Mouse (Mus musculus) CH12F3 (cell line): ENCODE results near the gene Snap25.

Experiments used
- in situ Hi-C: fragments of 300-500 bp; cut with MboI; formaldehyde crosslinking; loops from 2 replicates; pipeline ENCODE4 v1.14.3; 2020; ENCODE audit warnings: low sequenced_read_pairs

Snap25 gene

DNA sequence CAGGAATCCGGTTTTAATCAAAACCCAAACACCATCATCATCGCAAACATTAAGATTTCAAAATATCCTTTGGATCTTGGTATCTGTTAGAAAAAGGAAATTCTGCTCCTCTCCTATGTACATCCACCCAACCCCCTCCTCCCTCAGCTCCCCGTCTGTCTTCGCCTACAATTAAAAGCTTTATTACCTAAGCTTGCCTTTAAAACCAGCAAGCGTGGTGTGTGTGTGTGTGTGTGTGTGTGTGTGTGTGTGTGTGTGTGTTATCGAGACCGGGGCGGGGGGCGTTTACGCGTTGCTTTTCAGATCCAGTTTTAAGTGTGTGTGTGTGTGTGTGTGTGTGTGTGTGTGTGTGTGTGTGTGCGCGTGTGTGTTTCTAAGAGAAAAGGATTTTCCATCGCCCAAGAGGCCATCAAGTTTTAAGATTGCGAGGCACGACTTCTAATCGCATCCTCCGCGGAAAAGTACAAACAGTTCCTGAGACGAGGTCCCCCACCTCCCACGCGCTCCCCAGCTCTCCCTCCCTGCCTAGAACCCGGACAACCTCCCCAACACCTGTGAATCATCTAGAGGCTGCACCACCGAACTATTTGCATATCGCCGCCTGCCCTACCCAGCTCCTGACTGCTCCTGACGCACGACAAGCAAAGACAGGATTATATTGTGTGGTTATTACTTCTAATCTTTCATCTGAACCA, 1.4 kb upstream of the Snap25 start:
- in situ Hi-C loops = no loop called here

DNA sequence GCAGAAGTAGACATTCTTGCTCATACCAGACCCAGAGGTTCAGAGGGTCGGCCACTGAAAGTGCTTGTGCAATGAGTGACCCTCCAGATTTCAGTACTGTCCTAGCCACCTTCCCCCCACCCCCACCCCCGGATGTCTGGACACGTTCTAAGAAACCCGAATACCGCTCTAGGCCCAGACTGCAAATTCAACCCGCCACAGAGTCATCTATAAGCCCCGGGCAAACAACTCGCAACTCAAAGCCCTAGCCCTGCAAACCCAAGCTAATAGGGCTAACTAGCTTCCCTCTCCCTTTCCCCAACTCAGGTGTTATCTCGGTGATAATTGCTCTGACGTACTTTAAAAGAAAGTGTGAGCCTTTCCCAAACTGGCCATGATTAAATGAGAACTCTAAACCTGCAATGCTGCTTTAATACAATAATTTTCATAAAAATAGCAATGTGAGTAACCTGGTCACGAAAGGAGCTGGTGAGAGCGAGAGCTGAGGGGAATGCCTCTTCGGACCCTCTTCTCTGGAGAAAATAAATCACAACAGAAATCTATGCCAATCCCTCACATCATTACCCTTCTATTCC, 725 bp upstream of the Snap25 start:
- in situ Hi-C loops = no loop called here

DNA sequence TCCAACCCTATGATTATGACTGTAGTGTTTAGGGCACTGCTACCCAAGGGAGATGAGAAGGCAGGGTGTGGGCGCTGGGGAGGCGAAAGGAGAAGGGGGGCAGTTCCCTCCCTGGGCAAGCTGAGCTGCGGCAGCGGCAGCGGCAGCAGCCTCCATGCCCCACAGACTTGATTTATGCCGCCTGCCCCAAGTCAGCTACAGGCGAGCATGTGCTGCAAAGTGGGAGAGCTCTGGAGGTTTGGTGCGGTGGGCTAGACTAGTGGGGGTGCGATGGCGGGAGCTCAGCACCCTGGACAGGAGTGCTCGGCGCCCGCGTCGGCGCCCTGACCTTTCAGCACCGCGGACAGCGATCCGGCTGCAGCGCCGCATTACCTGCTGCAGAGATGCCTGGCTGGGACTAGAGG, 757 bp downstream of the Snap25 start:
- in situ Hi-C loops = no loop called here

DNA sequence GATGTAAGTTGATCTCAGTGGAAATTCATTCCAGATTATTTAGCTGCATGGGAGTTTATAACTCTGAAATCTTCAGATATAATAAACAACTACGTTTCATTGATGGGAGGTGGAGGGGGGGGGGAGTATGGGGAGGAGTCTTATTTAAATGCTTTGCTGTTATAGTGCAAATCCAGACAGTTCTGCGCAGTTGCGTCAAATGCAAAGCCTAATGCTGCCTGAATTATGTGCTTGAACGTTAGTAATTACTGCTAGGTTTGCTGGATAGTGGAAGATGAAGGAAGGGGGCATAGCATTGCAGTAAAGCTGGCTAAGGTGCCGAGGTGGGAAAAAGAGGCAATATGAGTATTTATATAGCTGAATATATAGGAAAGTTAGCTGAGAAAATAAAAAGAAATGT, 2.3 kb downstream of the Snap25 start:
- in situ Hi-C loops = no loop called here

DNA sequence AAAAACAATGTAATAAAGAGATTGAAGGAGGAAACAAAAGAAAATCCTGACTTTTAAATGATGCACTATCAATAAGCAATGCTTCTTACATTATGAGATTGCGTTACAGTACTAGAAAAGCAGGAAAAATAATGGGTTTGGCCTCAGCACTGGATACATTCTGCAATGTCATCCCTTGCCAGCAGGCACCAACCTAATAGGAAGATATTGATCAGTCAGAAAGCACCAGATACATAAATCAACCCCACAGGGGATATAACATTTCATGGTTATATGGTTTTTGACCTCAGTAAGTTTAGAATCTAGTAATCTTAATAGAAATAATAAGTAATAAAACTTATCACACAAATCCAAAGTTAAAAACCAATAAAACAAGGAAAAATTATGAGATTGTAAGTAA, 3.1 kb downstream of the Snap25 start:
- in situ Hi-C loops = no loop called here

DNA sequence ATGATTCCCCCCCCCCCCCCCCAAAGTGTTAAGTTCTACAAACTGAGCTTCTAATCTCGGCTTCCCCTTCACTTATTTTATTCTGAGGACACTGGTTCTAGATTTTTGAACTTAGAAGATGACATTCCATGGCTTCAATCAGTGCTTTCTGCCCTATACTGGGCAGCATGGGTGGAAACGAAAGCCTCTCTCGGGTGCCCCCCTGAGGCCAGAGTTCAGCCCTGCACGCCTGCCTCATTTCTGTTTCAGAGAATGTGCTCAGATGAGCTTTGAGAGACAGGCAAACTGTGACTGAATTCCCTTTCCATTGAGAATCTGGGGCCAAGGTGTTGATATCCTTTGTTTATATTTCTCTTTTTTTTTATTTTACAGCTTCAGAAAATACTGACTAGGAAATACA, 7.0 kb downstream of the Snap25 start:
- in situ Hi-C loops = no loop called here

DNA sequence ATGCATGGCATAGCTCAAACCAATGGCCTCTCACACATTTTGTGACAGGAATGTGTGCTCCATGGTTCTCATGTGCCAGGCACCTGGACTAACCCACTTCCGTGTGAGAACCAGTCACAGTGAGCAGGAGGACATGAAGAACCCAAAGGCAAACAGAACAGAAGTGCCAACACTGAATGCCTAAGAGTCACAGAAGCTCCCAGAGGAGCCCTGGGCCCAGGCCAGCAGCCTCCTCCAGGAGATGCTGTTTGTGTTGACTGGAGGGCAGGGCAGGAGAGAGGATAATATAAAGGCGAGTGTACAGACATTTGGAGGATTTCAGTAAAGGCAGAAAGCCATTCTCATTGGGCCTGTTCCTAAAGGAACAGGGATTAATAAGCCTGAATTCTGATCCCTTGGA, 25.0 kb downstream of the Snap25 start:
- in situ Hi-C loops = no loop called here

DNA sequence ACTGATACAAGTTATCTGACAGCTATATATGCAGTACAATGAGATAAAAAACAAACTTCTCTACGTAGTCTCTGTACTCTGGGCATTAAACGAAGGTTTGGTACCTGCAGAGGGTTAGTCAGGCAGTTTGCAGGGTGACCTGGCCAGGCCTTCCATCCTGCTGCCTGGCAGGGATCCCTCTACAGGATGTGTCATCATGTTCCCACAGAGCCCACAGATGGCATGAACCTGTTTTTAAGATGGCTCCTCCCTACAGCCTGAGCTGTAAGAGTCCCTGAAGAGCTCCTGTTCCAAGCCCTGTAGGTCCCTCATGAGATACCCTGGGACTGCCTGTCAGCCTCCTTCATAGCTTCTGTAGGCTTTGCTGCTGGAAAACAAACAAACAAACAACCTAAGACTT, 29.0 kb downstream of the Snap25 start:
- in situ Hi-C loops = no loop called here

DNA sequence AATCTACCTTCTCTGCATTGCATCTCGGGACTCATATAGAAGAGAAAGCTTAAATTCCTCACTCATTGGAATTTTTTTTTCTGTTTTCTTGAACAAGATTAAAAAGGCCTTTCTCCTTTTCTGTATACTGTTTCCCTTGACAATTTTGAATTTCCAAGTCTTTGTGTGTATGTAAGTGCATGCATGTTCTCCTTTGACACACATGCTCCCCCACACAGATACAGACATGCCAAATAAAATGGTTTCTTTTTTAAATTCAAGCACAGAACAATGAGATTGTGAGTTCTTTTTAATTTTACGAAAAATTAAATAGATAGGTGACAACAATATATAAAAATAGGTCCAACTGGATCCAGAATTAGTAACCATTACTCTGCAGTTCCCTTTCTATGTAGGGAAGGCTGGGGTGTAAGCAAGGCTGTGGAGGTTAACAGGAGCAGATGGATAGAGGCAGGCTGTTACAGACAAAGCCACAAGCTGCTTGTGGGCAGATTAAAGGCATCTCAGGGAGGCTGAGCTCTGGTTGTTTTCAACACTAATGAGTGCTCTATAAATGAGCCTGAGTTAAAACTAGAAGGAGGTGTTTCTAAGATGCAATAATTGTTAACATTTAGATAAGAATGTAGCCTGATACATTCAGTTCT, 31.6 kb downstream of the Snap25 start:
- in situ Hi-C loops = no loop called here

DNA sequence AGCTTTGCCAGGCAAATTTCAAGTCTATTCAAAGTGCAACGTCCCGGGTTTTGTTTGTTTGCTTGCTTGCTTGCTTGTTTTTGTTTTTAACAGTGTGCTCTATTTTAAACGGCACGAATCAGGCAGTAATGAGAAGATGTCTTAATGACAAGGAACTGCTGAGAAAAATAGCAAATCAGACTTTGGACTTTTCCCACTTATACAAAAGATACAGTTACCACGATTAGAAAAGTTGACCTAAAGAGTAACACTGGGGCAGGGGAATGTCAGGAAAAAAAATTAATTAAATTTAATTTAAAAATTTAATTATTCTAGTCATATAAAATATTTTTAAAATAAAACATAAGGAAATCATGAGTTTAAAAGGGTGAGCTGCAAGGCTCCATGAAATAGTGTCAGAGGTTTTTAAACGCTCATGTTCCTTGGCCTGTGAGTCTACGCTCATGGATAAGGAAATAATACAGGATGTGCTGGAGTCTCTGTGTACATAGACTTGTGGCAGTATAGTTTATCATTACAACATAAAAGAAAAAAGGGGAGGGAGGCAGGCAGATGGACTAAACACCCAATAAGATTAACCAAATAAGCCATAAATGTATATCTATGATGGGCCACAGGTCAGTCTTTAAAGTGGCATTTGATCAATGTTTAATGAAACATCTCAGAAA, 32.2 kb downstream of the Snap25 start:
- in situ Hi-C loops = no loop called here

DNA sequence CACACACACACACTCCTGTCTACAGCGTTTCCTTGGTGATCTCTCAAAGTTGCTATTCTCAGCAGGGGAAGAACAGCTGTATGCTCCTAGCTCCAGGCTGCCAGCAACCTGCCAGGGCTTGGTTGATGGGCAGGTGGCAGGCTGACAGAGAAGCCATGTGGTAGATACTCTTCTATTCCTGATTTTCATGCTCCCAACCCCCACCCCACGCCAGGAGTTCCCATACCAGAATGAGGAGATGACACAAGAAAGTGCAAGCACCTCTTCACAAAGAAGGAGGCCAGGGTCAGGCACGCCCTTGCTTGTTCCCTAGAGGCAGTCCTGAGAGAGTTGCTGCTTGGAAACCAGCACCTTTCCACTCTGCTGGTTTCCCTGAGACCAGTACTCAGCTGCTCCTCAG, 40.4 kb downstream of the Snap25 start:
- in situ Hi-C loops = no loop called here

DNA sequence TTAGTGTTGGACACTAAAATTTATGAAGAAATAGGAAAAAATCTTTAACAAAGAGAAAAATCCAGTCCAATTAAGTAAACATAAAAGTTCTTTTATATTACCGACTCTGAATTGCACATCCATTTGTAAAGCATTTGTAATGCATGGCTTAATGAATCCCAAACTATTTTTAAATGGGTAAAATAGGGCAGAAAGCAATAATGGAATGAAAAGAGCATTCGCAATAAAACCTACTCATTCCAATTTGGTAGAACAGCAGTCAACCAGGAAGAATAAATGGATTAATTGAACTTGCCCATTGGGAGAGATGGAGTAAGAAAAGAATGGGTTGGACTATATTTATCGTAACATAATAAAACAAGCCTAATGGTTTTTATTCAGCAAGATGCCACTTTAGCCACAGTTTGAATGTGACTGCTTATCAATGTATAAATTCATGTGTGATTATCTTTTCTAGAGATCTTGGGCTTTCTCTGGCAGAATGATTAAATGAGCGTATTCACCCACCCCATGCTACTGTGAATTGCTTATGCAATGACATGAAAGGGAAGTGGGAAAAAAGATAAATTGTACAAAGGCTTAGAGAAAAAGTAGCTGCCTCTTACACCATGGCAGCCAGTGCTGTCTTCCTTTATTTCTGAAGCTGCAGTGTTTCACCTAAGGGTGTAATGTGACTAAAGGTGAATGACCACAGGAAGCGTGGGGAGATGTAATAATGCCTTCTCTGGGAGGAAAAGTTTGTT, 45.7 kb downstream of the Snap25 start:
- in situ Hi-C loops = no loop called here

DNA sequence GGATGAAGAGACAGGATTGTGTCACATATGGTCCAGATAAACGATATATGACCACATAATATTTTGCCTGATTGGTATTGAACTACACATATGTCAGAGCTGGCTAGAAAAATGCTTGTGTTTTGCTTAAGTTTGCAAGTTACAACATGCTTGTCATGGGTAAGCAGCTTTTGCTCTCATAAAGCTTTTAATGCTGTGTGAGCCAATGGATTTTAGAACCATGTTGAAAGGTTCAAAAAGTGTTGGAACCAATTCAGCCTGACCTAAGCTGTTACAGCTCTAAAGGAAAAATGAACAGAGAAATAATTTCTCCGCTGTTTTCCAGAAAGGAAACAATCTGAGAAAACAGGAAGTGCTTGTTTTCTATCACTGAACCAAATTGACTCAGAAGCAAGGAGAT, 64.9 kb downstream of the Snap25 start:
- in situ Hi-C loops = no loop called here

DNA sequence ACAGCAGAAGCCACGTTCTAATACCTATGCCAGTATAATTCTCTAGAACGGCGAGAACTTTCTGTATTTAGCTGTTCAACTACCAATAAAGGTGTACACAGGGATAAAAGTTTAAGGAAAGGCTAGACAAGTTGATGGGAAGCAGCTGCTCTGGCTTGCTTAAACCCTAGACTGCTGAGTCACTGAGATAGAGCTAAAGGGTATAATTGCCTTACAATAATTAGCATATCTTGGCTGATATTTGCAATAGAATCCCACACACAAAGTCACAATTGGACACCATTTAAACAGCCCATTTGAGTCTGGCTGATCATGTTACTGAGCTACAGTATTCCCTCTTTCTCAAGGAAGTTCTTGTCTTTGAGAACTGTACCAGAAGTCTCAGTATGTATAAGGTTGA, 65.4 kb downstream of the Snap25 start:
- in situ Hi-C loops = no loop called here

DNA sequence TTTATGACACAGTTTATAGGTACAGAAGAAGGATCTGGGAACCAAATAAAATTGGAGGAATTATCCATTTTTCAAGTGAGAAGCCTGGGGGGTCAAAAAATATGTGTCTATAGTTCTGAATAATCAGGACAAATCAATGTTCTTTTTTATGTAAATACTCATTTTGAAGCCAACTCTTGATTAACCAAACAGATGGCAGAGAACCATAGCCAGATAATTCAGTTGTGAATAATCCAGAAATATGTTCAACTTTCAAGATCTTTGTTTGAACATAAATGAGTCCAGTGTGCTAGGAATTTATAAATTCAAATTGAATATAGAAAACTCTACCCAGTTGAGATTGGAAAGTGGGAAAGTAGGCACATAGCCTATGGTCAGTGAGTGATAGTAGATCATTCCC, 67.0 kb downstream of the Snap25 start:
- in situ Hi-C loops = no loop called here

DNA sequence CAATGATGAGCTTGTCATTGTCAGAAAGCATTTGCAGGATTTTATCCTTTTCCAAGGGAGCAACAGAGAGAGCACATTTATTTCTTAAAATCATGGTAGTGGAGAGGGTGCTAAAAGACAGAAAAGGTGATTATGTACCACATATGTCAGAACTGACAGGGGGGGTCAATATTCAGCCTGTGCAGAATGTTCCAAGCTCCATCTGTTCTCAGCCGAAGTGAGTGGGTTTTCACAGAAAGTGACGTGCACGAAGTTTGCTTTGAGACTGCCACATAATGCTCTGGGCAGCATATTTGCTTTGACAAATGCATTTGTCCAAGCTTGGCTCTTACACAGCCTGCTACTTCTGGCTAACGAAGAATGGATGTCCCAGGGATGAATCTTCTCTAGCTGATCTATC, 71.1 kb downstream of the Snap25 start:
- in situ Hi-C loops = no loop called here

DNA sequence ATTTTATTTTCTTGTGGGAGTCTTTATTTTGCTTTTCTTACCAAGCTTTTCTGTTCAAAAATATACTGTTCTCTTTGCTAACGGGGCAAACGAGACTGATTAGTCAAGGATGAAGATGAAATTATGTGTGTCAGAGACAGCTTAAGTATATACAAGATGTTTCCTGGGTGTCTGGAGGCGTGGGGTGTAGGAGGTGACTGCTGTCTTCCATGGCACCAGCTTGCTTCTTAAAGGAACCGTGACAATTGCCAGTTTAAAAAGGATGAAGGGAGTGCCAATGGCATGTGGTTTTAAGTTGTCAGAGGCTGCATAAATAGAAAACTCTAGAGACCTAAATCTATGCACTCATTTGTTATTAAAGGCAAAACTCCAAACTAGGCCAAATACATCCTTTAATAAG, 75.1 kb downstream of the Snap25 start:
- in situ Hi-C loops = no loop called here

DNA sequence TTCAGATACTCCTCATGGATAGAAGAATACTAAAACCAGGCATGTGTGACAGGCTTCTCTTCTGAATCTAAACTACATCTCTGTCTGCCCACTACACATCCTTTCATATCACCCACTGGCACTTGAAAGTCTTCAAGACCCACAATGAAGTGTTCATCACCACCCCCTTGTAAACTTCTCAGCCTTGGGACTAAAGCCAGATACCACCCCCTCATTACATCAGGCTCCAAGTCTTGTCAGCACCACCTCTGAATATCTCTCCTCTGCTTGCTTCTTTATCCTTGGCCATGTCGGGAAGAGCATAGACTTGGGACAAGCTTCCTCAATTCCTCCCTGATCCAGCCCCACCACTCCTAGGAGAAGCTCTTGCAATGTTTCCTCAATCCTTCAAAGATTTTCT, 83.3 kb downstream of the Snap25 start:
- in situ Hi-C loops = no loop called here

DNA sequence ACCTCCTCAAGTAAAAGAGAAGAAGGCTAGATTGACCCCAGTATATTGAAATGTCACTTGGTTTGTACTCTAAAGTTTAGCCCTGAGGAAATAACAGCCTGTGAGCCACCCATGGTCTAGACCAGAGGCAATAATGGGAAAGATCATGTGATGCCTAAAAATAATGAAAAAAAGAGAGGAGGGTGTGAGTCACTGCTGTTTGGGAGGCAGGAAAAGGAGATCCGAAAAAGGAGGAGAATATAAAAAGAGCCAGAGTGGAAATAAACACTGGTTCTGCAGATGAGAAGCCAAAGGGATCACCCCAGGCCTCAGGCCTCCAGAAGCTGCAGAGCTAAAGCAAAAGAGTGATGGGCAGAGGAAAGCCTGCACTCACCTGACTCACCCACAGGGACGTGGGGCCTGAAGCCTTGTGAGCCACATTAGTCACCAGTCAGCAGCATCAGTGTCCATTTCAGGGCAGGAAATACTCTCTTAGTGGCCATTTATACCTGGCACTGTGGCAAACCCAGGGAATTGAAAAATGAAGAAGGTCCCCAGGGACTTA, 85.7 kb downstream of the Snap25 start:
- in situ Hi-C loops = no loop called here

DNA sequence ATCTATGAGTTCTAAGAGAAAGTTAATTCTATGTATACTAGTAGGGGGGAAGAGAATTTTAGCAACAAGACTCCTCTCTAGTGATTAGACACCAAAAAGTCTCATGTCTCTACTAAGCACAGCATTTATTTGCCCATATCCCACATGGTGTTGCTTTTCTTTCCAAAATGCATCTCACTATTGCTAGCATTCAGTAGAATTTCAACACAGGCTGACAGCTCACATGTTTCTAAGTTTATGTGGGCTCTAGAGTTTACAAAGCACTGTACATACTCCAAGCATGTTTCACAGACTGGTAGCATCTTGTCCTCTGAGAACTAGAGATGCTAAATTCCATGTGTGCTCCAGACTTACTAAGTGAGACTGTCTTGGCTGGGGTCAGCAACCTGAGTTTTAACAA, 87.8 kb downstream of the Snap25 start:
- in situ Hi-C loops = no loop called here

DNA sequence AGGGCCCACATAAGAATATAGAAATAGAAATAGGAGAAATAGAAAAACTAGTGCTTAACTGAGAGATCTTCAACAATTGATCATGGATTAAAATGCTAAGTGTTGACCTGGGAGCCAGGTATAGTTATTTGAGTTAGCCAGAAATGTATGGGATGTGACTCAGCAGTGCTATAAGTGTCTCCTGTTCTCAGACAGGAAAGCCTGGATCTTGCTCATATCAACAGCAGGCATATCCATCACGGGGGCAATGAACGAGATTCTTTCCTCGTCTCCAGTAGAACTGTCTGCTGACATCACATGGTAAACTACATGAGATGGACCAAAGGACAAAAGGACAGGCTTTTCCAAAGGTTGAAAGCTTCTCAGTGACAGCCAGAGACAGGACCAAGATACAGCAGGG, 88.8 kb downstream of the Snap25 start:
- in situ Hi-C loops = no loop called here
